Mouse (Mus musculus) heart, embryonic 15.5 days (tissue): ENCODE measurements around the gene Btbd3. TPM values are rescaled to one million over a fixed set of nuclear protein-coding genes. Genes with fewer than 3 reads are reported as not detected.

Experiments used
- ATAC-seq: fragments of 200-750 bp; cut with Nextera tagmentation; replicated peaks from 2 replicates; pipeline ENCODE4 v1.8.0; 2017; ENCODE audit warnings: low read depth, moderate TSS enrichment; ENCODE audit not compliant: insufficient number of reproducible peaks, insufficient read depth, low FRiP score
- H3K27ac ChIP-seq: fragments of 300-500 bp; sonication (generic); 2 replicates; pipeline ENCODE4 v1.5.1; 2015; ENCODE audit warnings: mild to moderate bottlenecking, inconsistent platforms
- H3K27me3 ChIP-seq: fragments of 300-500 bp; sonication (generic); 2 replicates; pipeline ENCODE4 v1.6.1; 2015; ENCODE audit warnings: inconsistent platforms
- H3K36me3 ChIP-seq: fragments of 300-500 bp; sonication (generic); 2 replicates; pipeline ENCODE4 v1.6.1; 2015; ENCODE audit warnings: mild to moderate bottlenecking, inconsistent platforms
- H3K4me1 ChIP-seq: fragments of 300-500 bp; sonication (generic); replicated peaks from 2 replicates; pipeline ENCODE4 v1.6.1; 2015; ENCODE audit warnings: inconsistent platforms
- H3K4me2 ChIP-seq: fragments of 300-500 bp; sonication (generic); 2 replicates; pipeline ENCODE4 v1.6.1; 2015; ENCODE audit warnings: inconsistent platforms, mild to moderate bottlenecking, moderate library complexity
- H3K4me3 ChIP-seq: fragments of 300-500 bp; sonication (generic); 2 replicates; pipeline ENCODE4 v1.5.1; 2015; ENCODE audit warnings: mild to moderate bottlenecking, inconsistent platforms
- H3K9ac ChIP-seq: fragments of 300-500 bp; sonication (generic); 2 replicates; pipeline ENCODE4 v1.6.1; 2015; ENCODE audit warnings: mild to moderate bottlenecking, inconsistent platforms
- H3K9me3 ChIP-seq: fragments of 300-500 bp; sonication (generic); replicated peaks from 2 replicates; pipeline ENCODE4 v1.6.1; 2016; ENCODE audit warnings: inconsistent platforms
- WGBS: fragments of 180-500 bp; shearing (Covaris S2); methylation state at CpG from one replicate; pipeline ENCODE4 v1.1.7; 2015; ENCODE audit warnings: mixed read lengths; 5-methylcytosine and 5-hydroxymethylcytosine counted together
- polyA plus RNA-seq: library from polyadenylated mRNA; unstranded; fragments of >200 nt; fragmentation: Nextera tagmentation; extraction: Ambion mirVana; gene quantifications from 2 replicates; pipeline ENCODE4 v1.2.1, GENCODE M21; 2015

Btbd3 gene
- polyA plus RNA-seq, 1 experiment from 2014 or later: 9.9 TPM

DNA sequence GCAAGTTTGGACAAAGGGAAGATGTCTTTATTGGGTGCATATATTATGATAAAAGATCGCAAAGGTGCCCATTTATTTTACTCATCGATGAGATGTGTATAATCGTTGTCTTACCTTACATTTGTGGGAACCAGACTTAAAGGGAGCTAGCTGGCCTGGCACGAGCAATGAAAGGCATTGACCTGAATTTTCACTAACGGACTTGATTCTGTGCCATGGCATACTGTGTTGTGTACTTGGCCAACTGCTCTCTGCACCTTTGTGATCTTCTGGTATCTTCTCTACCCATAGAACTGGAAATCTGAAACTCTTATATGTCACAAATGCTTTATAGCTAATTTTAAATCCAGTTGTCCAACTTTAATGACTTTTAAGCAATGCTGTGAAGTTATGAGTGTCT is 220.9 kb downstream of the Btbd3 start:
- H3K36me3 ChIP-seq: no peaks in the 10 kb centered on the region
- ATAC-seq: no peak
- H3K4me3 ChIP-seq: no peak overlapping the region
- H3K9me3 ChIP-seq: no peaks in the 10 kb centered on the region
- WGBS: 86% methylated on average over 5 of the region's 5 CpGs
- H3K9ac ChIP-seq: no peak overlapping the region
- H3K27ac ChIP-seq: no peak overlapping the region
- no peak overlapping the region for H3K4me2 ChIP-seq
- H3K4me1 ChIP-seq: no peaks in the 10 kb centered on the region
- no peaks in the 10 kb centered on the region for H3K27me3 ChIP-seq

DNA sequence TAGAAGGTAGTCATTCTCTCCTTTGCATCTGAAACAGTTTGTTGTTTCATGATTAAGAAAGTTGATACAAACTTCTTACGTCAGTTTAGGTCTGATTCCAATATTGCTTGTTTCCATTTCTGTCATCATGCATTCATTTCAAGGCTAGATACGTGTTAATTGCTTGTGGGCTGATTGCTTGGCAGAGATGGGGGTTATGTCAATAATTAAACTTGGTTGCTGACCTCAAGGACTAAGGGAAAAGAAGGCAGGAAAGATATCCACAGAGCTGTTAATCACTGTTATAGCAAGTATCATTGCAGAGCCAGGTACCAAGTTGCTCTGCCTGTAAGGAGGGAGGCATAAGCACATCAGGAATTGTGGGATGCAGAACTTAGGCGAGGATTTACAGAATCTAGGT is 226.2 kb downstream of the Btbd3 start:
- ATAC-seq: no peak
- H3K36me3 ChIP-seq: no peaks in the 10 kb centered on the region
- no peak overlapping the region for H3K9ac ChIP-seq
- H3K4me3 ChIP-seq: no peak overlapping the region
- no peaks in the 10 kb centered on the region for H3K27me3 ChIP-seq
- H3K4me1 ChIP-seq: no peaks in the 10 kb centered on the region
- no peaks in the 10 kb centered on the region for H3K9me3 ChIP-seq
- no peak overlapping the region for H3K27ac ChIP-seq
- 69% methylated on average over 3 of the region's 3 CpGs for WGBS
- H3K4me2 ChIP-seq: no peak overlapping the region

DNA sequence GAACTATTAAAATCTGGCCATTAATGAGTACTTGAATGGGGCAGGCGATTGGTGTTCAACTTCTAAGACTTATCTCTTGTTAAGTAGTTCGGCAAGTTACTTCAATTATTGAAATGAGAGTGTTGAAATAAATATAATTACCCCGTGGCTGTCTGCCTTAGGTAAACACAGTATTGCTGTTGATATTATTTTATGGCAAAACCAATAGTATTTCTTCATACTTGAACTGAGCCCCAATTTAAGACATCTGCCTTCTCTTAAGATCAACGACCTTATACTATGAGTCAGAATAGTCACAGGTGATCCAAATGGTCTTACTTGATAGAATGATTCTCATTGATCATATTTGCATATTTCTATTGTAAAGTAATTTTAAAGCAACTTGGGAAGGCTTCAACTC is 228.5 kb downstream of the Btbd3 start:
- Histone ChIP-seq H3K36me3 (no peaks in the 10 kb centered on the region), H3K9me3 (no peaks in the 10 kb centered on the region), H3K27me3 (no peaks in the 10 kb centered on the region), H3K9ac (no peak overlapping the region), H3K27ac (no peak overlapping the region), H3K4me3 (no peak overlapping the region), H3K4me1 (no peaks in the 10 kb centered on the region), H3K4me2 (no peak overlapping the region)
- no peak for ATAC-seq
- 80% methylated on average over 4 of the region's 4 CpGs for WGBS

DNA sequence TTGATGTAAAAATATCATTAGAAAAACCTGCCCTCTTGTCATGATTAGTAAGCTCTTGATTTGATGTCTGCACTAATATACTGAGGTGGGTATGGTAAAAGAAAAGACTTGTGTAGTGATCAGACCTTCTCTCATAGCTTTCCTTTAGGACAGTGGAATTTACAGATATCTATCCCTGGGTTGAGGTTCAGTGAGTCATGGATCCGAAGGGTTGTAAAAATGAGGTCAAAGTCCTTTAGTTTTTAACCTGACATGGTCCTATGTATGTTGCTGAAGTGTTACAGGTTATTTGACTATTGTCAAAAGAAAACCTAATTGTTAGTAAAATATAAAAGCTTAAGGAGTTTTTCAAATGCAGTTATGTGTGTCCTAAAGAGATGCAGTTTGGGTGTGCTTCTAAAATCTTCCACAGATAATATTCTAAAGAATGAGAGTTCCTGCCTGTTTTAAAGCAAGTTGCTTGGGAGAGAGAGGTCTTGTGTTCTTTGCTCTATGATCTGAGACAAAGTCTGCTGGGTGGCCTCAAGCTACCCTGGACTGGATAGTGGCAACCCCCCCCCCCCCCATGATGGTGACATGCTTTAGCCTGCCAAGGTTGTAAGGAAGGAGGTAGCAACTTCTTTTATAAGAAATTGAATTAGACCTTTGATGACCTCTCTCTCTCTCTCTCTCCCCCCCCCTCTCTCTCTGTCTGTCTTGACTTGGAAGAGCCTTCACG is 234.5 kb downstream of the Btbd3 start:
- Histone ChIP-seq H3K4me1 (no peaks in the 10 kb centered on the region), H3K9ac (no peak overlapping the region), H3K9me3 (no peaks in the 10 kb centered on the region), H3K36me3 (no peaks in the 10 kb centered on the region), H3K27me3 (no peaks in the 10 kb centered on the region), H3K27ac (no peak overlapping the region), H3K4me2 (no peak overlapping the region), H3K4me3 (no peak overlapping the region)
- ATAC-seq: no peak
- WGBS: 78% methylated on average over 2 of the region's 2 CpGs

DNA sequence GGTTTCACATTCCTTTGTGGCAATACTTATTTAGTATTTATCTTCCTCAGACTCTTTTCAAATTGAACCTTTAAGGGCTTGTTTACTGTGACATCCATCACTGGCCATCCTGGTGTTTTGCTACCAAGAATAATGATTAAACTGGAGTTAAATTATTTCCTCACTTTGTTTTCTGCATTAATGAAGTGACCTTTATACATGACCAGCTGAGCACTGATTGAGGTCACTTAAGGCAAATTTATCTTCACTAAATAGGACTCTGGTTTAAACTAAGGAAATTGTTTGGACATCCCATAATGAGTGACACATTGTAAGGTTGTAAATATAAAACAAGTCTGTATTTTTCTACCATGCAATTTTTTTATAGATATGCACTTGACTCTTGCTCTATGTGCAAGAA is 235.8 kb downstream of the Btbd3 start:
- Histone ChIP-seq H3K27me3 (no peaks in the 10 kb centered on the region), H3K4me2 (no peak overlapping the region), H3K36me3 (no peaks in the 10 kb centered on the region), H3K9ac (no peak overlapping the region), H3K4me1 (no peaks in the 10 kb centered on the region), H3K27ac (no peak overlapping the region), H3K9me3 (no peaks in the 10 kb centered on the region), H3K4me3 (no peak overlapping the region)
- ATAC-seq: no peak

DNA sequence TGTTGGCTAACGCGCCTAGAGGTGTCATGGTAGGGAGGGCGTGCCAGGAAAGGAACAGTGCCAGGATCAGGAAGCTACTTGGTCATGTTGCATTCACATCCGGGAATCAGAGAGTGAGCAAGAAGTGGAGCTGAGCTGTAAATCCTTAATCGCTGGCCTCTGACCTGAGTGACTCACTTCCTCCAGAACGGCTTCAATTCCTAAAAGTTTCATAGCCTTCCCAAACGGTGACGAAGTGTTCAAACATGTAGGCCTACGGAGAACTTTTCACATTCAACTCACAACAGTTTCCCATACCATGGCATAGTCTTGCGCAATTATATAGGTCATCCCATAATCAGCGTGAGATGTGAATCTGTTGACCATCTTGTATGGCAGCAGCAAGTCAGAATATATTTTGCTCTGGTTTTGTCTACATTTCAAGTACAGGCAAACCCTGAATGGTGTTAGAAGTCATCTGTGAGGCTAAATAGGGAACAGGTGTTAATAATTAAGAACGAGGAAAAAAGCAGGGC is 247.6 kb downstream of the Btbd3 start:
- no peak for ATAC-seq
- Histone ChIP-seq H3K9ac (no peak overlapping the region), H3K4me3 (no peak overlapping the region), H3K4me2 (no peak overlapping the region), H3K36me3 (no peaks in the 10 kb centered on the region), H3K27me3 (no peaks in the 10 kb centered on the region), H3K27ac (no peak overlapping the region), H3K9me3 (no peaks in the 10 kb centered on the region), H3K4me1 (no peaks in the 10 kb centered on the region)
- 75% methylated on average over 12 of the region's 12 CpGs for WGBS

DNA sequence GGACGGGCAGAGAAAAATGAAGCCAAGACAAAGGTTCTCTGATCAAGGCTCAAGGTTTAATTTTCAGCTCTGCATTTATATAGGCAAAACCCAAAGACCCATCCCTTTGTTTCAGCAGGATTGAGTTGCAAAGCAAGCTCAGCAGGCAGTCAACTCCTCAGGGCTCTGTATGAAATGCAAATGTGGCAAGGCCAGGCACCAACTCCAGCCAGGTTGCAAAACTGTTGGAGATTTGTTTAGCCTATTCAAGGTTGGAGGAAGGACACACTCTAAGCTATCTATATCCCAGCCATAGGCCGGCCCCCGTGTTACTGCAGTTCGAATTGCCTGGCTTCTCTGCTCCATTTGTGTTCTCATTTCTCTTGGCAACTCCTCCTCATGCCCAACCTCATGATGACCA is 259.2 kb downstream of the Btbd3 start:
- H3K27me3 ChIP-seq: no peaks in the 10 kb centered on the region
- H3K4me2 ChIP-seq: no peak overlapping the region
- H3K36me3 ChIP-seq: no peaks in the 10 kb centered on the region
- H3K27ac ChIP-seq: no peak overlapping the region
- WGBS: 60% methylated on average over 4 of the region's 4 CpGs
- no peaks in the 10 kb centered on the region for H3K9me3 ChIP-seq
- no peak overlapping the region for H3K4me3 ChIP-seq
- H3K4me1 ChIP-seq: no peaks in the 10 kb centered on the region
- no peak for ATAC-seq
- H3K9ac ChIP-seq: no peak overlapping the region

DNA sequence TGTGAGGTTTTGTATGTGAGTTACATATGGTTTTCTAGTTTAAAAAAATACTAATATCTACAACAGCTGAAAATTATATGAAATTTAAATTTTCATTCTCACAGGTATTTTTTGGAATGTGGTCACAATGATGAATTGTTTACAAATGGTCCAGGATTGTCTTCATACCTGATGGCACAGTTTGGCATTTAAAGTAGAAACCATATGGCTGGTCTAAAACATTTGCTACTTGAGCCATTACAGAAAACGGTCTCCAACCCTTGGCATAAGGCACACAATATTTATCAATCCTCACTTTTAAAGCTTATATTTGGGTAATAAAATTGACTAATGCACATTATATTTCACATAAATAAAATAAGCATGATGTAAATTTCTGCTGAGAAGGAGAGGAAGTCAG is 272.1 kb downstream of the Btbd3 start:
- Histone ChIP-seq H3K9me3 (no peaks in the 10 kb centered on the region), H3K4me2 (no peak overlapping the region), H3K9ac (no peak overlapping the region), H3K4me1 (no peaks in the 10 kb centered on the region), H3K27ac (no peak overlapping the region), H3K36me3 (no peaks in the 10 kb centered on the region), H3K4me3 (no peak overlapping the region), H3K27me3 (no peaks in the 10 kb centered on the region)
- ATAC-seq: no peak
- WGBS: 79% methylated on average over 1 of the region's 1 CpGs

DNA sequence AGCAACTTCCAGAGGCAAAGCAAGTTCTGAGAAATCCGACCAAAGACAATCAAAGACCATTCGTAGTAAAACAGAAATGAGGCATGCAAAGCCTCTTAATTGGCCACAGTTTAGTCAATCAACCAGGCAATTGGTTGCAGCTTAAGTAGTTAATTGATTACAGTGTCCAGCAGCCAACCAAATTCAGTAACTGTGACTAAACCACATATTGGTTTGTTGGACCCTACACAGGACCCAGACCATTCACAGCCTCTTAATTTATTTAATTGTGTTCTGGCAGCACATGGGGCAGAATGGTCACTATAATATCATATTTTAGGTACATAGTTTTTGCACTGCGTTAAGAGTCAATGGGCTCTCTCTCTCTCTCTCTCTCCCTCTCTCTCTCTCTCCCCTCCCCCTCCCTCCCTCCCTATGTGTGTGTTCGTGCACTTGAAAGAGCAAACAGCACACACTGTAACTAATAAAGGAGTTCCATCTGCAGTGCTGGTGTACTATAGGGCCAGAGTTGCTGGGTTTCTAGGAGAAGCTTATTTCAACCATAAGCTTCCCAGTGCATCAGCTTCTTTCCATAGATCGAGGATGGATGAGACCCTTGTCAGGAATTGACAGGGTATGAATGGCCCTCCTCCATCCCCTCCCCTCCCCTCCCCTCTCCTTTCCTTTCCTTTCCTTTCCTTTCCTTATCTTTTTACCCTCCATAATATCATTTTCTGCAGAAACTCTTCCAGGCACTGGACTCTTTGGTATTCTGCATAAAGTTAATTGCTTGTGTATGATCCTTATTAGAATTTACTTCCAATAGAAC is 275.0 kb downstream of the Btbd3 start:
- Histone ChIP-seq H3K27ac (no peak overlapping the region), H3K4me1 (no peaks in the 10 kb centered on the region), H3K36me3 (no peaks in the 10 kb centered on the region), H3K4me3 (no peak overlapping the region), H3K4me2 (no peak overlapping the region), H3K9me3 (no peaks in the 10 kb centered on the region), H3K27me3 (no peaks in the 10 kb centered on the region), H3K9ac (no peak overlapping the region)
- no peak for ATAC-seq
- WGBS: 64% methylated on average over 5 of the region's 5 CpGs

DNA sequence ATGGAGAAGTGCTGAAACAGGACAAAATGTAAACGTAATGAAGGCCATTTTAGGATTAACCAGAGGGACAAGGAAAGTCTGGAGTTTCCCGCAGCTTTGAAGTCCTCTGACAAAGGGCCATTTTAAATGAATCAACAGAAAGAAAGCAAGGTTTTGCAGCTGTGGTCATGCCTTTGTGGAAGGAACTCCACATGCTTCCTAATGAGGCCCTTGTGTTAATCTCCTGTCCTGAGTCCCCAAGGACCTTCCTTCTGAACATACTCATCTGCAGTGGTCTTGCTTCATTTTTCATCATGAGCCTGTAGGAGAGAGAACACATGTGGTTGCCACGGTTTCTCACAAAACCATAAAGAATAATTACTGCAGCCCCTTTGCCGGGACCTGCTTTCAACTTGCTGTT is 275.6 kb downstream of the Btbd3 start:
- no peak for ATAC-seq
- 65% methylated on average over 4 of the region's 4 CpGs for WGBS
- no peak overlapping the region for H3K9ac ChIP-seq

DNA sequence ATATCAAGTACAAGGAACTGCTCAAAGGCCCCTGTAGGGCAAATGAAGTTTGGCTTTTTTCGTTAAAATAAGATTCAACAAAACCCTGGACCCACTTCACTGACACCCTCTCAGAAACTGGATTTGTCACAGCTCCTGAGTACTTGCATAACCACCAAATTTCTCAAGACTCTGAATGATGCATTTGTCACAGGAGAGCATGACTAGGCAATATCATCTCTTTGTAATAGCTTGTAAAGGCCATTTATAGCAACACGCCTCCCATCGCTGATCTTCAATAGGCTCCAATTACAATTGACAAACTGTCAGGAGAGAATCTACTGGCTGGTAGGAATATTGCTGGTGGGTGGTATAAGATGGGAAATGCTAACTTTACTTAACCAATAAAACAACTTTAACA is 283.3 kb downstream of the Btbd3 start:
- no peaks in the 10 kb centered on the region for H3K9me3 ChIP-seq
- H3K4me1 ChIP-seq: no peaks in the 10 kb centered on the region
- no peak overlapping the region for H3K9ac ChIP-seq
- no peak for ATAC-seq
- H3K27ac ChIP-seq: no peak overlapping the region
- H3K4me3 ChIP-seq: no peak overlapping the region
- no peak overlapping the region for H3K4me2 ChIP-seq
- H3K27me3 ChIP-seq: no peaks in the 10 kb centered on the region
- 76% methylated on average over 3 of the region's 3 CpGs for WGBS
- H3K36me3 ChIP-seq: no peaks in the 10 kb centered on the region

More for the DNA sequence above, 275.6 kb downstream of the Btbd3 start:
- Histone ChIP-seq H3K4me2 (no peak overlapping the region), H3K9me3 (no peaks in the 10 kb centered on the region), H3K27ac (no peak overlapping the region), H3K4me1 (no peaks in the 10 kb centered on the region), H3K36me3 (no peaks in the 10 kb centered on the region), H3K4me3 (no peak overlapping the region), H3K27me3 (no peaks in the 10 kb centered on the region)

DNA sequence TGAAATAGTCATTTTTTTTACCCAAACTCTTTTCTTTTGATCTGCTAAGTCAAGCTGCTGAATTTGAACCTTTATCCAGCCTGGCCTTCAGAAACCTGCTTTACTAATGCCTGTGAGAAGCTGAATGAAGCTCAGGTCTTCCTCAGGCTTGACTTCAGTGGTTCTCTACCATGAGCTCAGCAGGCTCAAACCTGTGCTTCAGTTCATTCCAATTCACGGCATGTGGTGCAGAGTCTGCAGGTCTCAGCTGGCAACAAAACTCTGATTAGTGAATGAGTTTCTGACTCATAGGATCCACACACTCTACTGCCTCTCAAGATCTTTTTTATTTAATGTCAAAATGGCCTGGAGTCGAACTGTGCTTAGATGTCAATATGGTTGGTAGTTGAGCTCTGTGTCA is 292.6 kb downstream of the Btbd3 start:
- H3K27me3 ChIP-seq: no peaks in the 10 kb centered on the region
- no peak overlapping the region for H3K27ac ChIP-seq
- H3K4me2 ChIP-seq: no peak overlapping the region
- 75% methylated on average over 2 of the region's 2 CpGs for WGBS
- no peaks in the 10 kb centered on the region for H3K9me3 ChIP-seq
- H3K4me3 ChIP-seq: no peak overlapping the region
- no peak overlapping the region for H3K9ac ChIP-seq
- no peak for ATAC-seq
- H3K4me1 ChIP-seq: no peaks in the 10 kb centered on the region
- no peaks in the 10 kb centered on the region for H3K36me3 ChIP-seq
